Mouse (Mus musculus): ENCODE data around the gene Iqschfp.

- TF ChIP-seq CTCF (IDR thresholded peaks at IDR 0.05; ENCODE audit: borderline replicate concordance, insufficient read depth, low read depth, low read length) (no peak), POLR2A (IDR thresholded peaks at IDR 0.05; ENCODE audit: borderline replicate concordance, insufficient read depth, low read length) (no peak)
Observed at GRCm38 (mm10) chr3:68002415-68002814, 110.4 kb downstream of the Iqschfp start.
